Mouse (Mus musculus): ENCODE measurements at regions not wholly inside any gene's neighbourhood (a gene's known extent, or its start where the extent isn't known, plus 50 kb on each side); places are given as distances from the start of the nearest gene placed in this dataset.

DNA sequence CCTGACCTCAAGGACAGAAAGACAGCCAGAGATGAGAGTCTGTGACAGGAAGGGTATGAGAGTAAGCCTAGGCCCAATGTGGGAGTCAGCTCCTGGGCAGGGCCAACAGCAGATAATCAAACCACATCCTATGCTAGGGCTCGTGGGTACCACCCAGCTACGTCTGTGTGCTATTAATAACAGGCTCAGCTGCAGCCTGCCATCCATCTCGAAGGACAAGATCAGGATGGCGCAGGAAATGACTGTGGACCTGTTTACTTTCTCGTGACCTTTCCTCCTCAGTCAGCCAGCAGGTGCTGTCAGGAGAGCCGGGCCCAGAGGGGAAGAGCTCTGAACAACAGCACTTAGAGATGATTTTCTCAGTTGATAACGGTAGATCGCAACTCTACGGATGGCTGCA, 169.1 kb downstream of the Plk2 start:
- TF ChIP-seq ZC3H11A (IDR thresholded peaks at IDR 0.05; ENCODE audit: borderline replicate concordance, low read depth, low read length) = no peak
- no peak for TF ChIP-seq CHD2 (IDR thresholded peaks at IDR 0.05; ENCODE audit: low read depth, low read length)
- TF ChIP-seq MAFK (IDR thresholded peaks at IDR 0.05; ENCODE audit: insufficient read depth, low read depth, low read length) = no peak

Data from ES-E14 (cell line).